Mouse (Mus musculus) limb, embryonic 14.5 days (tissue): ENCODE measurements around the gene Sik2. TPM values are rescaled to one million over a fixed set of nuclear protein-coding genes. Genes with fewer than 3 reads are reported as not detected.

Source experiments
- ATAC-seq: fragments of 200-750 bp; cut with Nextera tagmentation; 2 replicates; pipeline ENCODE4 v1.8.0; 2017; ENCODE audit warnings: low read depth, moderate number of reproducible peaks, moderate TSS enrichment; ENCODE audit not compliant: low FRiP score
- DNase-seq: peaks from one replicate; pipeline ENCODE4 v3.0.0-alpha.2; 2015; ENCODE audit warnings: low spot score
- H3K27ac ChIP-seq: fragments of 300-500 bp; sonication (generic); replicated peaks from 2 replicates; pipeline ENCODE4 v1.5.1; 2014; ENCODE audit warnings: low read depth, mild to moderate bottlenecking, low read length, moderate library complexity, mixed read lengths
- H3K27me3 ChIP-seq: fragments of 300-500 bp; sonication (generic); 2 replicates; pipeline ENCODE4 v1.6.1; 2014; ENCODE audit warnings: low read length, mixed read lengths; ENCODE audit not compliant: control insufficient read depth, insufficient read depth
- H3K36me3 ChIP-seq: fragments of 300-500 bp; sonication (generic); 2 replicates; pipeline ENCODE4 v1.6.1; 2014; ENCODE audit warnings: mild to moderate bottlenecking, low read length, moderate library complexity, mixed read lengths; ENCODE audit not compliant: control insufficient read depth, insufficient read depth
- H3K4me1 ChIP-seq: fragments of 300-500 bp; sonication (generic); 2 replicates; pipeline ENCODE4 v1.6.1; 2014; ENCODE audit warnings: antibody characterized with exemption, low read length, mixed read lengths; ENCODE audit not compliant: control insufficient read depth, insufficient read depth
- H3K4me2 ChIP-seq: fragments of 300-500 bp; sonication (generic); replicated peaks from 2 replicates; pipeline ENCODE4 v1.6.1; 2014; ENCODE audit warnings: low read depth, mild to moderate bottlenecking, low read length, moderate library complexity; ENCODE audit not compliant: severe bottlenecking
- H3K4me3 ChIP-seq: fragments of 300-500 bp; sonication (generic); replicated peaks from 2 replicates; pipeline ENCODE4 v1.5.1; 2014; ENCODE audit warnings: low read length
- H3K9ac ChIP-seq: fragments of 300-500 bp; sonication (generic); 2 replicates; pipeline ENCODE4 v1.6.1; 2014; ENCODE audit warnings: mild to moderate bottlenecking, low read depth, low read length, moderate library complexity; ENCODE audit not compliant: severe bottlenecking
- H3K9me3 ChIP-seq: fragments of 300-500 bp; sonication (generic); 2 replicates; pipeline ENCODE4 v1.6.1; 2016; ENCODE audit warnings: low read length; ENCODE audit not compliant: control insufficient read depth
- POLR2A ChIP-seq: fragments of 200-500 bp; IDR thresholded peaks from 2 replicates; pipeline ENCODE4 v1.8.0; 2012; ENCODE audit warnings: inconsistent platforms, mild to moderate bottlenecking, moderate library complexity, borderline replicate concordance; ENCODE audit not compliant: insufficient read depth, insufficient read length; ENCODE audit errors: extremely low read depth
- WGBS: fragments of 180-500 bp; shearing (Covaris S2); extraction: QIAGEN DNeasy Blood & Tissue Kit; methylation state at CpG from one replicate; pipeline ENCODE4 v1.1.7; 2014; 5-methylcytosine and 5-hydroxymethylcytosine counted together
- polyA plus RNA-seq, 2 experiments: library from polyadenylated mRNA; depleted of rRNA in 1 of 2; stranded (reverse) in 1 of 2; unstranded in 1 of 2; fragments of >200 nt; fragmentation: Nextera tagmentation in 1 of 2; extraction: Ambion mirVana in 1 of 2; gene quantifications; 2 replicates each; pipeline versions ENCODE4 v1.2.1 to v1.2.3; 2012 to 2014

Sik2 gene
- polyA plus RNA-seq, 2 experiments = 15.8 to 16.3 TPM

- Histone ChIP-seq H3K27ac (0 out of 2 replicates have a peak overlapping the region, but pooled peaks have one; percentile 2), H3K27me3 (no peaks in the 10 kb centered on the region), H3K36me3 (peaks cover 10% of the 10 kb centered on the region), H3K4me2 (no peak overlapping the region), H3K9me3 (no peaks in the 10 kb centered on the region), H3K4me3 (no peak overlapping the region), H3K4me1 (peaks cover 21% of the 10 kb centered on the region), H3K9ac (no peak overlapping the region)
- no peak for TF ChIP-seq POLR2A
- DNase-seq = no peak
- no peak for ATAC-seq
- WGBS = 10% methylated on average over 1 of the region's 1 CpGs
Measured at GRCm38 (mm10) chr9:50885600-50885987, 123.3 kb downstream of the Sik2 start.

- Histone ChIP-seq H3K9me3 (no peaks in the 10 kb centered on the region), H3K27me3 (no peaks in the 10 kb centered on the region), H3K36me3 (peaks cover 14% of the 10 kb centered on the region), H3K27ac (peak overlapping the region; percentile 67), H3K4me3 (no peak overlapping the region), H3K4me2 (no peak overlapping the region), H3K4me1 (peaks cover 21% of the 10 kb centered on the region), H3K9ac (no peak overlapping the region)
- 56% methylated on average over 10 of the region's 10 CpGs for WGBS
- ATAC-seq (peak; percentile 23; the same call in 1 of the 2 replicates), DNase-seq (peak; percentile 77)
- no peak for TF ChIP-seq POLR2A
Measured at GRCm38 (mm10) chr9:50884741-50885599, 123.9 kb downstream of the Sik2 start.

GRCm38 (mm10) chr9:50884093-50884492 lies 124.8 kb downstream of the Sik2 start:
- Histone ChIP-seq H3K9me3 (no peaks in the 10 kb centered on the region), H3K27ac (peak overlapping the region; percentile 67), H3K4me1 (peaks cover 21% of the 10 kb centered on the region), H3K4me2 (no peak overlapping the region), H3K36me3 (peaks cover 22% of the 10 kb centered on the region), H3K27me3 (no peaks in the 10 kb centered on the region), H3K9ac (no peak overlapping the region), H3K4me3 (no peak overlapping the region)
- DNase-seq = no peak
- 69% methylated on average over 8 of the region's 8 CpGs for WGBS
- ATAC-seq = 0 out of 2 replicates have a peak, but pooled peaks have one; percentile 29
- no peak for TF ChIP-seq POLR2A

GRCm38 (mm10) chr9:50882183-50882582 lies 126.7 kb downstream of the Sik2 start:
- no peak overlapping the region for H3K4me2 ChIP-seq
- H3K9me3 ChIP-seq = no peaks in the 10 kb centered on the region
- no peak for ATAC-seq

GRCm38 (mm10) chr9:50877431-50877830 lies 131.4 kb downstream of the Sik2 start:
- H3K36me3 ChIP-seq = peaks cover 78% of the 10 kb centered on the region
- H3K4me2 ChIP-seq = no peak overlapping the region
- no peak overlapping the region for H3K27ac ChIP-seq
- DNase-seq = no peak
- TF ChIP-seq POLR2A = no peak
- no peak for ATAC-seq
- no peaks in the 10 kb centered on the region for H3K4me1 ChIP-seq
- H3K4me3 ChIP-seq = no peak overlapping the region
- H3K9ac ChIP-seq = no peak overlapping the region
- WGBS = 89% methylated on average over 3 of the region's 3 CpGs
- H3K27me3 ChIP-seq = no peaks in the 10 kb centered on the region
- no peaks in the 10 kb centered on the region for H3K9me3 ChIP-seq

More at GRCm38 (mm10) chr9:50882183-50882582, 126.7 kb downstream of the Sik2 start:
- H3K4me3 ChIP-seq = no peak overlapping the region
- H3K9ac ChIP-seq = no peak overlapping the region
- no peak for DNase-seq
- H3K27me3 ChIP-seq = no peaks in the 10 kb centered on the region
- H3K27ac ChIP-seq = no peak overlapping the region
- peaks cover 21% of the 10 kb centered on the region for H3K4me1 ChIP-seq
- WGBS = 89% methylated on average over 2 of the region's 2 CpGs
- TF ChIP-seq POLR2A = no peak
- peaks cover 41% of the 10 kb centered on the region for H3K36me3 ChIP-seq
